Mouse (Mus musculus): ENCODE results near the gene Vsnl1. TPM values are rescaled to one million over a fixed set of nuclear protein-coding genes. Genes with fewer than 3 reads are reported as not detected.
A peak's percentile ranks its signal among the peaks of the same experiment; 100 is the strongest.

The Vsnl1 gene
- polyA plus RNA-seq, 1 experiment from 2014 or later: 120 TPM

DNA sequence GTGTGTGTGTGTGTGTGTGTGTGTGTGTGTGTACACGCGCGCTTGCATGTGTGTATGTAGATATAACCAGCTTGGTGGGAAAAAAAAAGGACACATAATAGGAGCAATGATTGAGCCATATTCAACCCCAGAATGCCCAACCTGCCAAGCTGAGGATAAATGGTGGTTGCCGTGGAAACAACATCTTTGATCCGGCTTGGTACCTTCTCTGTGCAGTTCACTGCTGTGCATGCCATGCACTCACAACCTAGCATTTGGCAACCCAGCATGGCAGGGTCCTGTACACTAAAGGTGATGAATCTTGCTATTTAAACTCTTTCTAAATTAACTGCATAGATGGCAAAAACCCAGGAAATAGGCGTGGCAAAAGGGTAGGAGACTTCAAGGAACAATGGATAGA lies 74.0 kb downstream of the Vsnl1 start:
- Histone ChIP-seq H3K4me1 (replicated peaks; ENCODE audit: control insufficient read depth, insufficient read depth, low read length) (no peaks in the 10 kb centered on the region), H3K4me3 (replicated peaks; ENCODE audit: low read length) (no peak overlapping the region), H3K27me3 (ENCODE audit: control insufficient read depth, insufficient read depth, low read length) (no peaks in the 10 kb centered on the region), H3K36me3 (replicated peaks; ENCODE audit: control insufficient read depth, insufficient read depth) (no peaks in the 10 kb centered on the region), H3K9ac (no peak overlapping the region), H3K9me3 (ENCODE audit: control insufficient read depth, low read length) (no peaks in the 10 kb centered on the region), H3K4me2 (replicated peaks) (no peak overlapping the region), H3K27ac (no peak overlapping the region)
- DNase-seq (ENCODE audit: low spot score): no peak
- peak; percentile 71; the same call in 1 of the 2 replicates for ATAC-seq (ENCODE audit: low FRiP score)
- 80% methylated on average over 6 of the region's 6 CpGs for WGBS

DNA sequence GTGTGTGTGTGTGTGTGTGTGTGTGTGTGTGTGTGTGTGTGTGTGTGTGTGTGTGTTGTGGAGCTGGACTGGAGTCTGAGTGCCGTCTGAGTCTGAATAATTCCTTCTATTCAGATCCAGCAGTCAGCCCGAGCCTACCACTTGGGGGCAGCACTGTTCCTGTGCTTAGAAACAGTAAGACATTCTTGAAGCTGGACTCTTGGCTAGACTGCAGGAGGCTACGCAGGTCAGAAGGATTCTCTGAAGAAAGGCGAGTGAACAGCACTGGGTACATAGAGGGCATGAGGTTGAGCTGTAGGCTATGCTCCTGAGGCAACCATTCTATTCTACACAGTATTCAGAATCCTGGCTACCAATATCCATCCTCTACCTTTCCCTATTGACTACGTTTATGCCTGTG lies 85.5 kb downstream of the Vsnl1 start:
- H3K9ac ChIP-seq: no peak overlapping the region
- no peaks in the 10 kb centered on the region for H3K9me3 ChIP-seq (ENCODE audit: control insufficient read depth, low read length)
- H3K4me2 ChIP-seq (replicated peaks): no peak overlapping the region
- no peak overlapping the region for H3K27ac ChIP-seq
- no peaks in the 10 kb centered on the region for H3K27me3 ChIP-seq (ENCODE audit: control insufficient read depth, insufficient read depth, low read length)
- H3K36me3 ChIP-seq (replicated peaks; ENCODE audit: control insufficient read depth, insufficient read depth): no peaks in the 10 kb centered on the region
- peak; percentile 56; the same call in 1 of the 2 replicates for ATAC-seq (ENCODE audit: low FRiP score)
- no peak overlapping the region for H3K4me3 ChIP-seq (replicated peaks; ENCODE audit: low read length)
- H3K4me1 ChIP-seq (replicated peaks; ENCODE audit: control insufficient read depth, insufficient read depth, low read length): no peaks in the 10 kb centered on the region
- DNase-seq (ENCODE audit: low spot score): peak; percentile 84
- 35% methylated on average over 5 of the region's 5 CpGs for WGBS

DNA sequence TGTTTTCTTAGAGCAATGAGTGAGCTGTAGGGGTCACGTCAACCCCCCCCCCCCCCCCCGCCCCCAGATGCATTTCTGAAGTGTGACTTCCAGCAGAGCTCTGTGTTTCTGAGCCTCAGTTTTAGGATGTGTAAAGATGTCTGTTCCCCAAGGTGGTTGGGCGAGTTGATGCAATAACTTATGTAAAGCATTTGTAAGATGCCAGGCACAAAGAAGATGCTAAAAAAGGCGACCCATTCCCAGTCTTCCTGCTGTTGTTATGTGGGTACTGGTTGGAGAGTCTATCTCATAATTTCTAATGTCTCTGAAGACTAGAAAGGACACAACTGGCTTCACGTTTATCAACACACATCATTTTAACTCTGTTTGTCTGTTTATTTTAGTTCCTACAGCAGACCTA lies 86.5 kb downstream of the Vsnl1 start:
- Histone ChIP-seq H3K9ac (no peak overlapping the region), H3K36me3 (replicated peaks; ENCODE audit: control insufficient read depth, insufficient read depth) (no peaks in the 10 kb centered on the region), H3K27ac (no peak overlapping the region), H3K9me3 (ENCODE audit: control insufficient read depth, low read length) (no peaks in the 10 kb centered on the region), H3K4me1 (replicated peaks; ENCODE audit: control insufficient read depth, insufficient read depth, low read length) (no peaks in the 10 kb centered on the region), H3K27me3 (ENCODE audit: control insufficient read depth, insufficient read depth, low read length) (no peaks in the 10 kb centered on the region), H3K4me3 (replicated peaks; ENCODE audit: low read length) (no peak overlapping the region), H3K4me2 (replicated peaks) (no peak overlapping the region)
- 65% methylated on average over 5 of the region's 5 CpGs for WGBS
- DNase-seq (ENCODE audit: low spot score) (no peak), ATAC-seq (ENCODE audit: low FRiP score) (no peak)

DNA sequence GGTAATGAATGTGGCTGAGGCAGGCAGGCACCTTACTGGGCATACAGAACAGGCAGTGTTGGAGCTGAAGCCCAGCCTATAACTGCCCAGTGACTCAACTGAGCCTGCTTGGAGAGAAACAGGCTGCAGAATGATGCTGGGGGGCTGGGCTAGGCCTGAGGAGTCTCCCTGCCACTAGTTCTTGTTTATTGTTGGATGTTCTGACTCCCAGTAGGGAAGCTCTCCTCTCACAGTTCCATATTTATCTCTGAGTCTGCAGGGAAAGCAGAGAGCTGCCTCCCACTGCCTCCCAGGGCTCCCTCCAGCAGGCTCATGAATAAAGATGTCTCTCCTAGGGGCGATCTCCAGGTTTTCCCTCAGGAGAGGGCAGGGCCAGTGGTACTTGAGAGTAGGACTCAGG lies 88.0 kb downstream of the Vsnl1 start:
- H3K27ac ChIP-seq: no peak overlapping the region
- 0 out of 2 replicates have a peak, but pooled peaks have one; percentile 47 for ATAC-seq (ENCODE audit: low FRiP score)

DNA sequence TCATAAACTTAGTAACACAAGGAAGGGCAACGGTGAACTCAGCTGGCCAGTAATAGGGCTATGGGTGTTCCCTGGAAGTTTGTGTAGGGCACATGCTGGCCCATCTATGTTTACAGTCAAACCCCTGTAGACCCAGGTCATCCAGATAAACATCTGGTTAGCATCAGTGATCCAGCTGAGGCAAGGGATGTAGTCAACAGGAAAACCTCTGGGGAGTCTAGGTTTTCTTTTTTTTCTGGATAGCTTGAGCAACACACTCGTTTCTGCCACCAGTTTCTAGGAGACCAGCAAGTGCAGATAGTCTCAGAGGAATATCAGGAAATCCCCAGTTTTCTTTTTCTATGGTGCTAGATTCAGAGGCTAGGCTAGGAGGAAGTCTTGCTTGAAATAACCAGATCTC lies 90.5 kb downstream of the Vsnl1 start:
- Histone ChIP-seq H3K4me3 (replicated peaks; ENCODE audit: low read length) (no peak overlapping the region), H3K27ac (no peak overlapping the region), H3K27me3 (ENCODE audit: control insufficient read depth, insufficient read depth, low read length) (no peaks in the 10 kb centered on the region), H3K4me2 (replicated peaks) (no peak overlapping the region), H3K4me1 (replicated peaks; ENCODE audit: control insufficient read depth, insufficient read depth, low read length) (no peaks in the 10 kb centered on the region), H3K9me3 (ENCODE audit: control insufficient read depth, low read length) (no peaks in the 10 kb centered on the region), H3K9ac (no peak overlapping the region), H3K36me3 (replicated peaks; ENCODE audit: control insufficient read depth, insufficient read depth) (no peaks in the 10 kb centered on the region)
- WGBS: 68% methylated on average over 2 of the region's 2 CpGs
- no peak for DNase-seq (ENCODE audit: low spot score)
- no peak for ATAC-seq (ENCODE audit: low FRiP score)

More for the DNA sequence above, 88.0 kb downstream of the Vsnl1 start:
- no peak overlapping the region for H3K9ac ChIP-seq
- no peak for DNase-seq (ENCODE audit: low spot score)
- no peaks in the 10 kb centered on the region for H3K27me3 ChIP-seq (ENCODE audit: control insufficient read depth, insufficient read depth, low read length)
- H3K36me3 ChIP-seq (replicated peaks; ENCODE audit: control insufficient read depth, insufficient read depth): no peaks in the 10 kb centered on the region
- no peak overlapping the region for H3K4me2 ChIP-seq (replicated peaks)
- no peaks in the 10 kb centered on the region for H3K9me3 ChIP-seq (ENCODE audit: control insufficient read depth, low read length)
- H3K4me3 ChIP-seq (replicated peaks; ENCODE audit: low read length): no peak overlapping the region
- H3K4me1 ChIP-seq (replicated peaks; ENCODE audit: control insufficient read depth, insufficient read depth, low read length): no peaks in the 10 kb centered on the region
- 6% methylated on average over 1 of the region's 1 CpGs for WGBS

DNA sequence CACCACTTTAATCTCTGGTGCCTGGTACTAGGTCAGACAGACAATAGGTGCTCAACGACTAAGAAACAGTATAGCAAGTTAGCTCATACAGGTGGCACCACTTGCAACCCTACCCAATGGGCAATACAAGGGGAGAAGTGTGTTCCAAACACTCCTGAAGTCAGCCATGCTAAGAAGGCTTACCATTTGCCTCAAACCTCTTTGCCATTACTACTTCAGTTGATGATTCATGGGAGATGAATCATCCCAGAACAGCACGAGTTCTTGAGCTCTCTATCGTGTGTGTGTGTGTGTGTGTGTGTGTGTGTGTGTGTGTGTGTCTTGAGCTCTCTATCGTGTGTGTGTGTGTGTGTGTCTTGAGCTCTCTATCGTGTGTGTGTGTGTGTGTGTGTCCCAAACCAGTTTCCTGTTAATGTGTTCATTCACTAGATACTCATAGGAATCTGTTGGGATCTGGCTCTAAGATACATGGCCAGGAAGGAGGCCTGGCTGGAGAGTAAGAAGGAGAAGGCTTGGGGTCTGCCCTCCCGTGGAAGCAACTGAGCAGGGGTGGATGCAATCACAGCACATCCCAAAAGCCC lies 94.3 kb downstream of the Vsnl1 start:
- H3K27ac ChIP-seq: no peak overlapping the region
- no peak overlapping the region for H3K4me3 ChIP-seq (replicated peaks; ENCODE audit: low read length)
- no peak overlapping the region for H3K9ac ChIP-seq
- WGBS: 85% methylated on average over 6 of the region's 6 CpGs
- no peak for ATAC-seq (ENCODE audit: low FRiP score)
- DNase-seq (ENCODE audit: low spot score): no peak
- no peaks in the 10 kb centered on the region for H3K4me1 ChIP-seq (replicated peaks; ENCODE audit: control insufficient read depth, insufficient read depth, low read length)
- no peaks in the 10 kb centered on the region for H3K9me3 ChIP-seq (ENCODE audit: control insufficient read depth, low read length)
- H3K27me3 ChIP-seq (ENCODE audit: control insufficient read depth, insufficient read depth, low read length): no peaks in the 10 kb centered on the region
- no peak overlapping the region for H3K4me2 ChIP-seq (replicated peaks)
- no peaks in the 10 kb centered on the region for H3K36me3 ChIP-seq (replicated peaks; ENCODE audit: control insufficient read depth, insufficient read depth)

DNA sequence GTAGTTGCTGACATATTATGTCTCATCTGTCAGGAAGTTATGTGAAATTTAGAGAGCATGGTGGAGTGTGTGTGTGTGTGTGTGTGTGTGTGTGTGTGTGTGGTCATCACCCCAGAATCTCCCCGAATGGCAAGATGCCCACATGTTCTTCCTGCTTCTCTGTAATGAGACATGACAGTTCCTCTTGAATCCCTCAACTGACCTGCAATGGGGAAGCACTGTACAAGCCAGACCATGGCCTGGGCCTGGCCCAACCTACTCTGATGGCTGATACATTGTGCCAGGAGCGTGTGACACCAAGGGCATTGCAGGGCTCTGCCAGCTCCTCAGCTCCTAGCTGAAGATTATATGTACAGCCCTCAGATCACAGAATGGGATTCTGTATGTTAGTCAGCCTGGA lies 98.2 kb downstream of the Vsnl1 start:
- 95% methylated on average over 2 of the region's 2 CpGs for WGBS
- Histone ChIP-seq H3K27me3 (ENCODE audit: control insufficient read depth, insufficient read depth, low read length) (no peaks in the 10 kb centered on the region), H3K4me2 (replicated peaks) (no peak overlapping the region), H3K27ac (no peak overlapping the region), H3K4me1 (replicated peaks; ENCODE audit: control insufficient read depth, insufficient read depth, low read length) (no peaks in the 10 kb centered on the region), H3K36me3 (replicated peaks; ENCODE audit: control insufficient read depth, insufficient read depth) (no peaks in the 10 kb centered on the region), H3K4me3 (replicated peaks; ENCODE audit: low read length) (no peak overlapping the region), H3K9me3 (ENCODE audit: control insufficient read depth, low read length) (no peaks in the 10 kb centered on the region), H3K9ac (no peak overlapping the region)
- ATAC-seq (ENCODE audit: low FRiP score) (no peak), DNase-seq (ENCODE audit: low spot score) (no peak)

DNA sequence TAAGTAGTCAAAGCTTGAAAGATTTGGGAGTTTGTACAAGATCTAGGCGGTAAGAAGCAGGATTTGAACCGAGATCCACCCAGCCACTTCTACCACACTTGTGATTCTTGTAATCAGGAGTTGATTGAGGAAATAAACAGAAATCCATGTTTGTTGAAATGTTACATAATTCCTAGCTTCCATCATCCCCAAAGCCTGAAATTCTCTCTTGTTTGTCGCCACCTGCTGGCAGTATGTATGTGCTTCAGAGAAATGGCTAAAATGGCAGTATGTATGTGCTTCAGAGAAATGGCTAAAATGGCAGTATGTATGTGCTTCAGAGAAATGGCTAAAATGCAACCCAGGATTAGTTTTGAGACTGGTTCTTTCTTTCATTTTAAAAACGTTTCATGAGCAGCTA lies 99.6 kb downstream of the Vsnl1 start:
- Histone ChIP-seq H3K36me3 (replicated peaks; ENCODE audit: control insufficient read depth, insufficient read depth) (no peaks in the 10 kb centered on the region), H3K4me3 (replicated peaks; ENCODE audit: low read length) (no peak overlapping the region), H3K4me1 (replicated peaks; ENCODE audit: control insufficient read depth, insufficient read depth, low read length) (no peaks in the 10 kb centered on the region), H3K27me3 (ENCODE audit: control insufficient read depth, insufficient read depth, low read length) (no peaks in the 10 kb centered on the region), H3K9ac (no peak overlapping the region), H3K9me3 (ENCODE audit: control insufficient read depth, low read length) (no peaks in the 10 kb centered on the region), H3K27ac (no peak overlapping the region), H3K4me2 (replicated peaks) (no peak overlapping the region)
- ATAC-seq (ENCODE audit: low FRiP score) (no peak), DNase-seq (ENCODE audit: low spot score) (peak; percentile 69)
- WGBS: 42% methylated on average over 4 of the region's 4 CpGs

DNA sequence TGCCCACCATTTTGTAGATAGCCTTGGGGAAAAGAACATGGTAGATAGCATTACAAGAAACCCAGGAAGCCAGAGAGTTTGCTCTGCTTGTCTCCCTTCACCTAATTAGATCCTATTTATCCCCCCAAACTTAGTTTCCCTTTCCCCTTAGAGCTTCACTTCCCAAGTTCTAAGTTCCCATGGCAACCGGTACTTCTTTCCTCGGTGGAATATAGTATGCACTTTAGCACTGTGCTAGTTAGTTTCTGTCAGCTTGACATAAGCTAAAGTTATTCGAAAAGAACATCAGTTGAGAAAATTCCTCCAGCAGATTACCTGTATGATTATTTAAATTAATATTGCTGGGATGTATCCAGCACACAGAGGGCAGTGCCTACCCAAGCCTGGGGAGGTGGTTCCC lies 109.9 kb downstream of the Vsnl1 start:
- no peaks in the 10 kb centered on the region for H3K9me3 ChIP-seq (ENCODE audit: control insufficient read depth, low read length)
- WGBS: 86% methylated on average over 3 of the region's 3 CpGs
- ATAC-seq (ENCODE audit: low FRiP score): no peak

DNA sequence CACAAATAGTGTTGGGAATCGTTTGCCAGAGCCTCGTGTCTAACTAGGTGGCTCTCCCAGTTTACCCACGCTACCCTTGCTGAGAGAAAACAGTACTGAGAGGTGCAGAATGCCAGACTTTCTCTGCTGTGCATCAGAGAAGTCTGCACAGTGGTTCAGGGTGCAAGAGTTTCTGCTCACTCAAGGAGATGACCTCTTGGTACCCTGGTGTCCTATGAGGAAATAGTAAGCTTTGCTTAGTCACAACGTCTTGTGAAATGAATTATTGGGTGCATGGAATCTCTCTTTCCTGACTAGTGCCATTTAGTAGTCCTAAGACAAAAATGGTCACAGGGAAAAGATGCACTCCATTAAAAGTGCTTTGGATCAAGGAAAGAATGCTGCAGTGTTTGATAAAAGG lies 111.9 kb downstream of the Vsnl1 start:
- no peak for DNase-seq (ENCODE audit: low spot score)
- H3K27me3 ChIP-seq (ENCODE audit: control insufficient read depth, insufficient read depth, low read length): no peaks in the 10 kb centered on the region
- ATAC-seq (ENCODE audit: low FRiP score): no peak
- no peaks in the 10 kb centered on the region for H3K36me3 ChIP-seq (replicated peaks; ENCODE audit: control insufficient read depth, insufficient read depth)
- H3K9ac ChIP-seq: no peak overlapping the region
- WGBS: 64% methylated on average over 4 of the region's 4 CpGs
- no peak overlapping the region for H3K4me3 ChIP-seq (replicated peaks; ENCODE audit: low read length)
- H3K27ac ChIP-seq: no peak overlapping the region
- H3K9me3 ChIP-seq (ENCODE audit: control insufficient read depth, low read length): no peaks in the 10 kb centered on the region
- no peak overlapping the region for H3K4me2 ChIP-seq (replicated peaks)
- H3K4me1 ChIP-seq (replicated peaks; ENCODE audit: control insufficient read depth, insufficient read depth, low read length): no peaks in the 10 kb centered on the region

More for the DNA sequence above, 109.9 kb downstream of the Vsnl1 start:
- Histone ChIP-seq H3K4me3 (replicated peaks; ENCODE audit: low read length) (no peak overlapping the region), H3K4me2 (replicated peaks) (no peak overlapping the region), H3K4me1 (replicated peaks; ENCODE audit: control insufficient read depth, insufficient read depth, low read length) (no peaks in the 10 kb centered on the region), H3K27ac (no peak overlapping the region), H3K9ac (no peak overlapping the region), H3K36me3 (replicated peaks; ENCODE audit: control insufficient read depth, insufficient read depth) (no peaks in the 10 kb centered on the region), H3K27me3 (ENCODE audit: control insufficient read depth, insufficient read depth, low read length) (no peaks in the 10 kb centered on the region)
- DNase-seq (ENCODE audit: low spot score): no peak

Measured in hindbrain, embryonic 14.5 days (tissue).